Mouse (Mus musculus) MEL (cell line): ENCODE measurements around the gene Cwh43. TPM values are rescaled to one million over a fixed set of nuclear protein-coding genes. Genes with fewer than 3 reads are reported as not detected.

Experiments
- DNase-seq: peaks from one replicate; pipeline ENCODE4 v3.0.0; 2011; ENCODE audit warnings: low read depth, low spot score
- H3K27ac ChIP-seq: 2 replicates; pipeline ENCODE4 v1.5.1; 2012; ENCODE audit warnings: low read depth, mild to moderate bottlenecking, control low read depth, low read length, moderate library complexity; ENCODE audit not compliant: control insufficient read depth
- H3K27me3 ChIP-seq, 2 experiments: fragments of 150-350 bp in 1 of 2; sonication (generic) in 1 of 2; 2 replicates each; pipeline ENCODE4 v1.6.1; 2012; ENCODE audit warnings: low read length in 2 of 2, mild to moderate bottlenecking in 2 of 2, improper control_type of control experiment in 1 of 2, moderate library complexity in 1 of 2; ENCODE audit not compliant: insufficient read depth in 2 of 2, control insufficient read depth in 1 of 2
- H3K36me3 ChIP-seq, 2 experiments: 2 replicates each; pipeline ENCODE4 v1.6.1; 2012 to 2014; ENCODE audit warnings: low read length in 2 of 2, improper control_type of control experiment in 1 of 2, inconsistent platforms in 1 of 2, mild to moderate bottlenecking in 1 of 2; ENCODE audit not compliant: insufficient read depth in 2 of 2, control insufficient read depth in 1 of 2
- H3K4me1 ChIP-seq, 2 experiments: fragments of 150-350 bp in 1 of 2; sonication (generic) in 1 of 2; 2 replicates each; pipeline ENCODE4 v1.6.1; 2012; ENCODE audit warnings: low read length in 2 of 2, improper control_type of control experiment in 1 of 2, mild to moderate bottlenecking in 1 of 2; ENCODE audit not compliant: insufficient read depth in 2 of 2, control insufficient read depth in 1 of 2
- H3K4me3 ChIP-seq, 2 experiments: fragments of 150-350 bp in 1 of 2; sonication (generic) in 1 of 2; 2 replicates each; pipeline ENCODE4 v1.5.1; 2012; ENCODE audit warnings: low read depth in 2 of 2, low read length in 2 of 2, mild to moderate bottlenecking in 2 of 2, moderate library complexity in 2 of 2, control low read depth in 1 of 2, improper control_type of control experiment in 1 of 2; ENCODE audit not compliant: control insufficient read depth in 1 of 2, insufficient read depth in 1 of 2
- H3K79me2 ChIP-seq: 2 replicates; pipeline ENCODE4 v1.6.1; 2012; ENCODE audit warnings: mild to moderate bottlenecking, low read length, moderate library complexity; ENCODE audit not compliant: control insufficient read depth, poor library complexity, insufficient read depth
- H3K9ac ChIP-seq: 2 replicates; pipeline ENCODE4 v1.6.1; 2012; ENCODE audit warnings: low read depth, mild to moderate bottlenecking, control low read depth, low read length, moderate library complexity; ENCODE audit not compliant: control insufficient read depth, poor library complexity, severe bottlenecking
- H3K9me3 ChIP-seq: fragments of 150-350 bp; sonication (generic); replicated peaks from 2 replicates; pipeline ENCODE4 v1.6.1; 2012; ENCODE audit warnings: mild to moderate bottlenecking, low read length, improper control_type of control experiment, moderate library complexity; ENCODE audit not compliant: insufficient read depth
- CHD2 ChIP-seq: IDR thresholded peaks from 2 replicates; pipeline ENCODE4 v1.6.1; 2011; ENCODE audit warnings: low read length, improper control_type of control experiment
- CTCF ChIP-seq, 3 experiments: IDR thresholded peaks in 2 of 3; conservative IDR thresholded peaks in 1 of 3; 2 replicates each; pipeline ENCODE4 v1.5.1; 2011 to 2012; ENCODE audit warnings: low read length in 3 of 3, low read depth in 2 of 3, mild to moderate bottlenecking in 2 of 3, improper control_type of control experiment in 1 of 3, inconsistent platforms in 1 of 3, mixed read lengths in 1 of 3, moderate library complexity in 1 of 3; ENCODE audit not compliant: control insufficient read depth in 1 of 3, insufficient read depth in 1 of 3, poor library complexity in 1 of 3, severe bottlenecking in 1 of 3
- ETS1 ChIP-seq: IDR thresholded peaks from 2 replicates; pipeline ENCODE4 v1.6.1; 2012; ENCODE audit warnings: low read depth, mild to moderate bottlenecking, inconsistent platforms, low read length, improper control_type of control experiment, moderate library complexity
- MXI1 ChIP-seq: IDR thresholded peaks from 2 replicates; pipeline ENCODE4 v1.6.1; 2011; ENCODE audit warnings: mild to moderate bottlenecking, low read depth, low read length, improper control_type of control experiment
- MYC ChIP-seq: IDR thresholded peaks from 2 replicates; pipeline ENCODE4 v1.6.1; 2011; ENCODE audit warnings: low read depth, mild to moderate bottlenecking, low read length, improper control_type of control experiment, moderate library complexity
- RCOR1 ChIP-seq: IDR thresholded peaks from 2 replicates; pipeline ENCODE4 v1.6.1; 2012; ENCODE audit warnings: low read depth, mild to moderate bottlenecking, inconsistent platforms, low read length, improper control_type of control experiment
- SIN3A ChIP-seq: IDR thresholded peaks from 2 replicates; pipeline ENCODE4 v1.6.1; 2012; ENCODE audit warnings: low read length, improper control_type of control experiment, inconsistent platforms
- TBP ChIP-seq: IDR thresholded peaks from 2 replicates; pipeline ENCODE4 v1.8.0; 2011; ENCODE audit warnings: low read depth, low read length, improper control_type of control experiment
- USF1 ChIP-seq: IDR thresholded peaks from 2 replicates; pipeline ENCODE4 v1.6.1; 2014; ENCODE audit warnings: low read depth, mild to moderate bottlenecking, inconsistent platforms, low read length, improper control_type of control experiment, moderate library complexity
- polyA plus RNA-seq, 2 experiments: library from polyadenylated mRNA; stranded (reverse) in 1 of 2; unstranded in 1 of 2; fragments of >175 nt in 1 of 2; fragments of >200 nt in 1 of 2; gene quantifications; 2 replicates each; pipeline versions ENCODE4 v1.2.1 to v1.2.4; 2012; ENCODE audit warnings: low replicate concordance in 2 of 2, low read depth in 1 of 2; ENCODE audit not compliant: insufficient read length in 2 of 2, insufficient read depth in 1 of 2, missing spikeins in 1 of 2
- total RNA-seq: library from RNA; depleted of rRNA; stranded (reverse); fragments of 300-350 nt; gene quantifications from 2 replicates; pipeline ENCODE4 v1.2.3, GENCODE M21; 2012

The Cwh43 gene
- total and polyA plus RNA-seq, 3 experiments: not detected

GRCm38 (mm10) chr5:73404790-73405189 lies 1.1 kb upstream of the Cwh43 start:
- Histone ChIP-seq H3K79me2 (no peaks in the 10 kb centered on the region), H3K36me3 (no peaks in the 10 kb centered on the region), H3K27me3 (peaks cover 0 to 7% of the 10 kb centered on the region in 2 experiments; a peak in 3 of 4 replicates), H3K4me1 (peaks cover 0 to 3% of the 10 kb centered on the region in 2 experiments; a peak in 1 of 4 replicates), H3K27ac (no peak overlapping the region), H3K9ac (no peak overlapping the region), H3K4me3 (no peak overlapping the region), H3K9me3 (no peaks in the 10 kb centered on the region)
- no peak for TF ChIP-seq MYC
- TF ChIP-seq CTCF (IDR thresholded peaks at IDR 0.05 in 2 of 3, conservative IDR thresholded peaks at IDR 0.05 in 1 of 3; ENCODE audit: control insufficient read depth in 1 of 3, insufficient read depth in 1 of 3, low read depth in 2 of 3, low read length in 3 of 3, poor library complexity in 1 of 3, severe bottlenecking in 1 of 3): peak; percentile 16 to 39 (median 38); a peak in 5 of 6 replicates
- peak; percentile 26 for DNase-seq

GRCm38 (mm10) chr5:73406861-73407260 lies 986 bp downstream of the Cwh43 start:
- peaks cover 5 to 6% of the 10 kb centered on the region in 2 experiments; a peak in 3 of 4 replicates for H3K27me3 ChIP-seq
- H3K9me3 ChIP-seq: no peaks in the 10 kb centered on the region
- TF ChIP-seq CTCF (IDR thresholded peaks at IDR 0.05 in 2 of 3, conservative IDR thresholded peaks at IDR 0.05 in 1 of 3; ENCODE audit: control insufficient read depth in 1 of 3, insufficient read depth in 1 of 3, low read depth in 2 of 3, low read length in 3 of 3, poor library complexity in 1 of 3, severe bottlenecking in 1 of 3) (peak in 2 of 3 experiments; percentile 4 to 13; a peak in 1 of 6 replicates), ETS1 (no peak), TBP (no peak), USF1 (no peak)
- H3K36me3 ChIP-seq: no peaks in the 10 kb centered on the region
- no peaks in the 10 kb centered on the region for H3K4me1 ChIP-seq
- no peak overlapping the region for H3K4me3 ChIP-seq
- no peak overlapping the region for H3K27ac ChIP-seq
- DNase-seq: no peak
- H3K79me2 ChIP-seq: no peaks in the 10 kb centered on the region
- no peak overlapping the region for H3K9ac ChIP-seq

- H3K4me1 ChIP-seq: no peaks in the 10 kb centered on the region
- H3K79me2 ChIP-seq: no peaks in the 10 kb centered on the region
- DNase-seq: no peak
- H3K36me3 ChIP-seq: no peaks in the 10 kb centered on the region
- no peaks in the 10 kb centered on the region for H3K9me3 ChIP-seq
- peaks cover 2 to 5% of the 10 kb centered on the region in 2 experiments; a peak in 3 of 4 replicates for H3K27me3 ChIP-seq
- TF ChIP-seq SIN3A (no peak), MXI1 (no peak), USF1 (no peak), CHD2 (no peak), RCOR1 (no peak)
- no peak overlapping the region for H3K27ac ChIP-seq
- H3K9ac ChIP-seq: no peak overlapping the region
- H3K4me3 ChIP-seq: no peak overlapping the region
Observed at GRCm38 (mm10) chr5:73409970-73410369, 4.1 kb downstream of the Cwh43 start.
